Mouse (Mus musculus): ENCODE results near the gene Cald1. TPM values are rescaled to one million over a fixed set of nuclear protein-coding genes. Genes with fewer than 3 reads are reported as not detected.

Cald1 gene
- polyA plus RNA-seq, 1 experiment from 2014 or later, result 239 TPM

GRCm38 (mm10) chr6:34606407-34606806 lies 8.1 kb downstream of the Cald1 start:
- ATAC-seq, result no peak
- Histone ChIP-seq H3K27me3 (replicated peaks; ENCODE audit: control insufficient read depth, insufficient read depth, low read length) (no peaks in the 10 kb centered on the region), H3K9me3 (ENCODE audit: control insufficient read depth) (no peaks in the 10 kb centered on the region), H3K36me3 (ENCODE audit: control insufficient read depth, insufficient read depth) (no peaks in the 10 kb centered on the region), H3K4me2 (replicated peaks; ENCODE audit: low read depth) (0 out of 2 replicates have a peak overlapping the region, but pooled peaks have one; percentile 17), H3K4me3 (ENCODE audit: low read depth, low read length) (no peak overlapping the region), H3K27ac (ENCODE audit: low read depth, low read length) (no peak overlapping the region), H3K4me1 (replicated peaks; ENCODE audit: control insufficient read depth, insufficient read depth, low read length) (0 out of 2 replicates have a peak, but pooled peaks cover 6% of the 10 kb centered on the region), H3K9ac (ENCODE audit: low read depth, low read length) (no peak overlapping the region)
- 47% methylated on average over 4 of the region's 4 CpGs for WGBS
- TF ChIP-seq CTCF (IDR thresholded peaks at IDR 0.05; ENCODE audit: low read depth), result no peak

GRCm38 (mm10) chr6:34608603-34609002 lies 10.3 kb downstream of the Cald1 start:
- H3K4me2 ChIP-seq (replicated peaks; ENCODE audit: low read depth), result no peak overlapping the region
- no peaks in the 10 kb centered on the region for H3K36me3 ChIP-seq (ENCODE audit: control insufficient read depth, insufficient read depth)
- H3K27me3 ChIP-seq (replicated peaks; ENCODE audit: control insufficient read depth, insufficient read depth, low read length), result no peaks in the 10 kb centered on the region
- no peaks in the 10 kb centered on the region for H3K9me3 ChIP-seq (ENCODE audit: control insufficient read depth)
- 0 out of 2 replicates have a peak, but pooled peaks cover 4% of the 10 kb centered on the region for H3K4me1 ChIP-seq (replicated peaks; ENCODE audit: control insufficient read depth, insufficient read depth, low read length)
- no peak overlapping the region; the same call in 1 of the 2 replicates for H3K27ac ChIP-seq (ENCODE audit: low read depth, low read length)
- no peak for ATAC-seq
- no peak overlapping the region for H3K9ac ChIP-seq (ENCODE audit: low read depth, low read length)
- TF ChIP-seq CTCF (IDR thresholded peaks at IDR 0.05; ENCODE audit: low read depth), result no peak
- no peak overlapping the region for H3K4me3 ChIP-seq (ENCODE audit: low read depth, low read length)
- WGBS, result 66% methylated on average over 3 of the region's 3 CpGs

GRCm38 (mm10) chr6:34609892-34610829 lies 11.9 kb downstream of the Cald1 start:
- Histone ChIP-seq H3K9me3 (ENCODE audit: control insufficient read depth) (no peaks in the 10 kb centered on the region), H3K9ac (ENCODE audit: low read depth, low read length) (no peak overlapping the region), H3K4me3 (ENCODE audit: low read depth, low read length) (no peak overlapping the region), H3K4me2 (replicated peaks; ENCODE audit: low read depth) (peak overlapping the region; percentile 48), H3K4me1 (replicated peaks; ENCODE audit: control insufficient read depth, insufficient read depth, low read length) (0 out of 2 replicates have a peak, but pooled peaks cover 4% of the 10 kb centered on the region), H3K36me3 (ENCODE audit: control insufficient read depth, insufficient read depth) (no peaks in the 10 kb centered on the region), H3K27ac (ENCODE audit: low read depth, low read length) (peak overlapping the region; percentile 41; the same call in 1 of the 2 replicates), H3K27me3 (replicated peaks; ENCODE audit: control insufficient read depth, insufficient read depth, low read length) (no peaks in the 10 kb centered on the region)
- ATAC-seq, result no peak
- TF ChIP-seq CTCF (IDR thresholded peaks at IDR 0.05; ENCODE audit: low read depth), result no peak
- 35% methylated on average over 24 of the region's 24 CpGs for WGBS

- Histone ChIP-seq H3K4me3 (ENCODE audit: low read depth, low read length) (no peak overlapping the region), H3K4me1 (replicated peaks; ENCODE audit: control insufficient read depth, insufficient read depth, low read length) (0 out of 2 replicates have a peak, but pooled peaks cover 4% of the 10 kb centered on the region), H3K36me3 (ENCODE audit: control insufficient read depth, insufficient read depth) (no peaks in the 10 kb centered on the region), H3K9me3 (ENCODE audit: control insufficient read depth) (no peaks in the 10 kb centered on the region), H3K27me3 (replicated peaks; ENCODE audit: control insufficient read depth, insufficient read depth, low read length) (no peaks in the 10 kb centered on the region), H3K9ac (ENCODE audit: low read depth, low read length) (no peak overlapping the region), H3K27ac (ENCODE audit: low read depth, low read length) (no peak overlapping the region), H3K4me2 (replicated peaks; ENCODE audit: low read depth) (no peak overlapping the region)
- TF ChIP-seq CTCF (IDR thresholded peaks at IDR 0.05; ENCODE audit: low read depth), result no peak
- 76% methylated on average over 5 of the region's 5 CpGs for WGBS
- no peak for ATAC-seq
Observed at GRCm38 (mm10) chr6:34613122-34613521, 14.8 kb downstream of the Cald1 start.

- Histone ChIP-seq H3K4me1 (replicated peaks; ENCODE audit: control insufficient read depth, insufficient read depth, low read length) (0 out of 2 replicates have a peak, but pooled peaks cover 5% of the 10 kb centered on the region), H3K36me3 (ENCODE audit: control insufficient read depth, insufficient read depth) (no peaks in the 10 kb centered on the region), H3K9ac (ENCODE audit: low read depth, low read length) (no peak overlapping the region), H3K4me3 (ENCODE audit: low read depth, low read length) (no peak overlapping the region), H3K27ac (ENCODE audit: low read depth, low read length) (no peak overlapping the region), H3K4me2 (replicated peaks; ENCODE audit: low read depth) (no peak overlapping the region), H3K27me3 (replicated peaks; ENCODE audit: control insufficient read depth, insufficient read depth, low read length) (no peaks in the 10 kb centered on the region), H3K9me3 (ENCODE audit: control insufficient read depth) (no peaks in the 10 kb centered on the region)
- no peak for TF ChIP-seq CTCF (IDR thresholded peaks at IDR 0.05; ENCODE audit: low read depth)
- no peak for ATAC-seq
- WGBS, result 60% methylated on average over 3 of the region's 3 CpGs
Observed at GRCm38 (mm10) chr6:34615419-34615818, 17.1 kb downstream of the Cald1 start.

- no peak for ATAC-seq
- Histone ChIP-seq H3K4me2 (replicated peaks; ENCODE audit: low read depth) (no peak overlapping the region), H3K4me3 (ENCODE audit: low read depth, low read length) (no peak overlapping the region), H3K9me3 (ENCODE audit: control insufficient read depth) (no peaks in the 10 kb centered on the region), H3K4me1 (replicated peaks; ENCODE audit: control insufficient read depth, insufficient read depth, low read length) (0 out of 2 replicates have a peak, but pooled peaks cover 4% of the 10 kb centered on the region), H3K36me3 (ENCODE audit: control insufficient read depth, insufficient read depth) (no peaks in the 10 kb centered on the region), H3K9ac (ENCODE audit: low read depth, low read length) (no peak overlapping the region), H3K27me3 (replicated peaks; ENCODE audit: control insufficient read depth, insufficient read depth, low read length) (no peaks in the 10 kb centered on the region), H3K27ac (ENCODE audit: low read depth, low read length) (no peak overlapping the region)
- no peak for TF ChIP-seq CTCF (IDR thresholded peaks at IDR 0.05; ENCODE audit: low read depth)
- 54% methylated on average over 2 of the region's 2 CpGs for WGBS
Observed at GRCm38 (mm10) chr6:34619494-34619893, 21.2 kb downstream of the Cald1 start.
